In the genomic region with DNA sequence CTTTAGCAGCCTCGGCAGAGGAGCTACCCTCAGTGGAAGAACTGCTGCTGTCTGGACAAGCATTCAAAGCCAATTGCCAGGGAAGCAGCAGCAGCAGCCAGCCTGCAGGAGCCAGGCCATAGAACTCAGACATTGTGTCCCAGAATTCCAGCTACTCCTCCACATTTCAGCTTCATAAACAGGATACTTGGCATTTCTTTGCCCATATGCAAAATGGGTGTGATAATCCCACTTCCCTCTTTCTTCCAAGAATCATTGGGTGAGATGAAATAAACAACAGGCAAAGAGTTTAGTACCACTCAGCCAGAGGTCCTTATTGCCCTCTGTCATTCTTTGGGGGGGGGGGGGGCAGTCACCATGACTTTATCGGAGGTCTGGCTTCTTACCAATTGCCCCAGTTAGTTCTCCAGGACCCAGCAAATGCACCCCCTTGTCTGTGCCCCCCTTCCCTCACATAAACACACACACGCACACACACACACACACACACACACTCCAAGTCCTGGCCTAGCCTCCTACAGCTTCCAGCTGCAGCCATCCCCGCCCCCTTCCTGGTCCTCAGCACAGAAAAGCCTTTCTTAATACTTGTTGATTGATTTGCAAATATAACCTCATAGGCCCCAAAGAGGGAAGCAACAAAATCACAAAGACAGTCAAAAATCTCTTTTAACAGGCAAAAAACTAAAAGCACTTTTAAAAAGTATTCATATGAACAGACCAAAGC, we compare ENCODE assay signal across 8 mouse cellular contexts. TPM values are rescaled to one million over a fixed set of nuclear protein-coding genes. Genes with fewer than 3 reads are reported as not detected.
DNase-seq lines count a peak whose midpoint lies in the region; ATAC-seq and TF ChIP-seq lines count a peak whose summit lies in the region.

No protein-coding gene starts in this region.

- DNase-seq in heart, postnatal 14 days: peak; percentile 29 to 45
- no peak for DNase-seq in spleen, adult 18-20 months
- no peak for DNase-seq in urinary bladder, adult 18-20 months (ENCODE audit: low spot score in 2 of 2)
- no peak for DNase-seq in left cerebral cortex, adult 18-20 months (ENCODE audit: low spot score in 2 of 2)

- no peak for TF ChIP-seq POLR2A in ES-Bruce4 (IDR thresholded peaks at IDR 0.05; ENCODE audit: insufficient read depth, low read length)
- no peak for TF ChIP-seq POLR2A in bone marrow, adult 2 months (IDR thresholded peaks at IDR 0.05; ENCODE audit: borderline replicate concordance, control insufficient read depth, low read depth, low read length)

- WGBS in bone marrow, adult 2 months: 18% methylated on average over 4 of the region's 4 CpGs
- 54% methylated on average over 4 of the region's 4 CpGs for WGBS in liver, embryonic 12.5 days (ENCODE audit: insufficient replicate concordance)
- 25% methylated on average over 4 of the region's 4 CpGs for WGBS in neural tube, embryonic 15.5 days

- peaks cover 6% of the 10 kb centered on the region for H3K4me1 ChIP-seq in ES-Bruce4 (ENCODE audit: control insufficient read depth, insufficient read depth, low read length)
- H3K4me1 ChIP-seq in bone marrow, adult 2 months (ENCODE audit: control insufficient read depth, insufficient read depth, low read length): peaks cover 8% of the 10 kb centered on the region
- H3K4me1 ChIP-seq in liver, embryonic 12.5 days: peaks cover 39% of the 10 kb centered on the region
- H3K4me1 ChIP-seq in neural tube, embryonic 15.5 days: peaks cover 41% of the 10 kb centered on the region

- intact Hi-C loops in heart, postnatal 14 days (cut with DNase I): loop anchor here (2.0 to 10.0 kb wide), 4 partner anchors 41 to 238 kb away; no protein-coding TSS in a partner anchor

- H3K27me3 ChIP-seq in ES-Bruce4 (ENCODE audit: control insufficient read depth, insufficient read depth, low read length, poor library complexity, severe bottlenecking): no peaks in the 10 kb centered on the region
- H3K27me3 ChIP-seq in liver, embryonic 12.5 days (replicated peaks): peaks cover 27% of the 10 kb centered on the region
- H3K27me3 ChIP-seq in neural tube, embryonic 15.5 days (replicated peaks): peaks cover 14% of the 10 kb centered on the region

- no peaks in the 10 kb centered on the region for H3K36me3 ChIP-seq in ES-Bruce4 (ENCODE audit: control insufficient read depth, insufficient read depth, low read length, poor library complexity, severe bottlenecking)
- peaks cover 5% of the 10 kb centered on the region; the same call in 1 of the 2 replicates for H3K36me3 ChIP-seq in liver, embryonic 12.5 days
- no peaks in the 10 kb centered on the region for H3K36me3 ChIP-seq in neural tube, embryonic 15.5 days

- ATAC-seq in liver, embryonic 12.5 days: no peak
- no peak for ATAC-seq in neural tube, embryonic 15.5 days (ENCODE audit: low FRiP score)

- H3K9ac ChIP-seq in ES-Bruce4 (ENCODE audit: low read depth, poor library complexity, severe bottlenecking): peak overlapping the region; percentile 95; the same call in 1 of the 2 replicates
- H3K9ac ChIP-seq in liver, embryonic 12.5 days: no peak overlapping the region
- no peak overlapping the region for H3K9ac ChIP-seq in neural tube, embryonic 15.5 days (replicated peaks)

- H3K9me3 ChIP-seq in ES-Bruce4 (replicated peaks; ENCODE audit: control insufficient read depth, insufficient read depth, low read length, poor library complexity, severe bottlenecking): peaks cover 6% of the 10 kb centered on the region
- H3K9me3 ChIP-seq in liver, embryonic 12.5 days (replicated peaks): no peaks in the 10 kb centered on the region
- H3K9me3 ChIP-seq in neural tube, embryonic 15.5 days (replicated peaks): no peaks in the 10 kb centered on the region

- TF ChIP-seq CTCF in ES-Bruce4 (IDR thresholded peaks at IDR 0.05; ENCODE audit: low read depth, low read length): no peak
- TF ChIP-seq CTCF in bone marrow, adult 2 months (IDR thresholded peaks at IDR 0.05; ENCODE audit: control insufficient read depth, insufficient read depth, low read length): no peak

- no peak overlapping the region for H3K4me3 ChIP-seq in ES-Bruce4 (ENCODE audit: low read depth, low read length)
- peak overlapping the region; percentile 25 for H3K4me3 ChIP-seq in bone marrow, adult 2 months (replicated peaks; ENCODE audit: control insufficient read depth, low read depth, low read length)
- H3K4me3 ChIP-seq in liver, embryonic 12.5 days: peak overlapping the region; percentile 65
- peak overlapping the region; percentile 68 for H3K4me3 ChIP-seq in neural tube, embryonic 15.5 days (replicated peaks)

- H3K27ac ChIP-seq in ES-Bruce4 (ENCODE audit: insufficient read depth, low read length): no peak overlapping the region
- 0 out of 2 replicates have a peak overlapping the region, but pooled peaks have one; percentile 15 for H3K27ac ChIP-seq in bone marrow, adult 2 months (ENCODE audit: control insufficient read depth, insufficient read depth, low read depth, low read length, poor library complexity)
- no peak overlapping the region for H3K27ac ChIP-seq in liver, embryonic 12.5 days
- H3K27ac ChIP-seq in neural tube, embryonic 15.5 days (replicated peaks): no peak overlapping the region

- TF ChIP-seq EP300 in ES-Bruce4 (IDR thresholded peaks at IDR 0.05; ENCODE audit: insufficient read depth, low read depth, low read length): no peak

- peak overlapping the region; percentile 87 for H3K4me2 ChIP-seq in liver, embryonic 12.5 days
- H3K4me2 ChIP-seq in neural tube, embryonic 15.5 days: peak overlapping the region; percentile 97

RNA-seq across cellular contexts. Expression of a gene that starts 1.5 kb away (rescaled TPM):
- 45.7 and 46.2 TPM in 2 replicates for polyA plus RNA-seq in ES-Bruce4 (2011; ENCODE audit: insufficient read depth, insufficient read length, low read depth, missing spikeins)
- 8.9 and 14.9 TPM in 2 replicates for polyA plus RNA-seq in bone marrow, adult 2 months (2011; ENCODE audit: insufficient read depth, insufficient read length, low replicate concordance, missing spikeins)
- 10 to 100 TPM; 21.1 to 23.2 TPM for total RNA-seq in heart, postnatal 14 days (2021)
- 6.7 and 7.3 TPM in 2 replicates for polyA plus RNA-seq in liver, embryonic 12.5 days (2016; fragmentation: Nextera tagmentation; extraction: Ambion mirVana)
- polyA plus RNA-seq in neural tube, embryonic 15.5 days (2015; fragmentation: Nextera tagmentation; extraction: Ambion mirVana): 7.6 and 11.1 TPM in 2 replicates
- 10 to 100 TPM; 33.5 to 34.4 TPM for total RNA-seq in left cerebral cortex, adult 18-20 months (2021)

Comparison
In these comparisons a context has a peak if more than half of its experiments do, and no peak if none do; other contexts are left out.
1. DNase-seq: peak in heart, postnatal 14 days (2 of 2); none in spleen, adult 18-20 months (0 of 2), urinary bladder, adult 18-20 months (0 of 2) and left cerebral cortex, adult 18-20 months (0 of 2).